Mouse (Mus musculus): ENCODE results near the gene Gm9844.
"Not testable (repeated sequence)": the region's sequence is repeated elsewhere in the genome, so short reads cannot be mapped to it uniquely, and the experiment has no call there.

Gm9844 gene

DNA sequence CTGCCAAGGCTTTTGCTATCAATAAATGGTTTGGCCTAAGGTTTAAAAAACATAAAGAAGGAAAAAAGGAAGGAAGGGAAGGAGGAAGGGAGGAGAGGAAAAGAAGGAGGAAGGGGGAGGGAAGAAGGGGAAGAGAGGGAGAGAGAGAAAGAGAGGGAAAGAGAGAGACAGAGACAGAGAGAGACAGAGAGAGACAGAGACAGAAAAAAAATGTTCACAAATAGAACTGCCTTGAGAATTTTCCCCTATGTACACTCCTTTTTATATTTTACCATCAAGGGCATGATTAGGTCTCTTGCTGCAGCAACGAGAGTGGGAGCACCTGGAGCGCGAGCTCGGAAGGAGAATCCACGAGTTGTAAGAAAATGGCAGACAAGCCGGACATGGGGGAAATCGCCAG lies at the start of gene Gm9844:
Gm9844 (plus strand) TSS at position 301 of the 400 bp plus-strand sequence.
- in situ Hi-C loops (cut with MboI; ENCODE audit: low sequenced_read_pairs), result no loop called here

DNA sequence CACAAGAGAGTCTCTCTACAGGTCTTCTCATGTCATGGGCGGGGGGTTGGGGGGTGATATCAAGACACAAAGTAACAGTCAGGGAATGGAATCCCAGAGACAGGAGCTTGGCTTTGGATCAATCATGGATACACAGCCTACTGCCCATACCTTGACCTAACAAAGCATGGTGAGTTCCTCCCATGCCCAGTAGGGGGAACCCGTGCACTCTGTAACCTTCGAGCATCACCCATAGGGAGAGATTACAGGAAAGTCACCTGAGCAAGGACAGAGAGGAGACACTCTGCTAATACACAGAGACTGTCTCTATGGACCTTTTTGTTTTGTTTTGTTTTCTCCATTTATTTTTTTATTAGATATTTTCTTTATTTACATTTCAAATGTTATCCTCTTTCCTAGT lies 44.5 kb upstream of the Gm9844 start:
- in situ Hi-C loops (cut with MboI; ENCODE audit: low sequenced_read_pairs), result no loop called here

DNA sequence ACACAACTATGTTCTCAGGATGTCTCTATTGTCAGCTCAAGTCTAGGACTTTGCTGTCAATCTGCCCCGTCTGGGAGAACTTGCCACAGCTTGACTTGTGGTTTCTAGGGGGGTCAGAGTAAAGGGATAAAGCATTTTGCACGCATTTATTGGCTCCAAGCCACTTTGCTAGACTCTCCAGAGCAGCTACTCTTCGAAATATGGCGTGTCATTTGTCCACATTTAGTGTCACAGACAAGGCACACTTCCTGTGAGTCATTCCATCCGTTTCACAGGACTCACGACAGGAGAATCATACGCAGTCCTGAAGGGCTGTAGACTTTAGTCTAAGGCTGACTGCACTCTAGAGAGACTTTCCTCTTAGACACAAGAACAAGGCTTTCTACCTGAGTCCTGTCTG lies 37.6 kb upstream of the Gm9844 start:
- in situ Hi-C loops (cut with MboI; ENCODE audit: low sequenced_read_pairs), result no loop called here

DNA sequence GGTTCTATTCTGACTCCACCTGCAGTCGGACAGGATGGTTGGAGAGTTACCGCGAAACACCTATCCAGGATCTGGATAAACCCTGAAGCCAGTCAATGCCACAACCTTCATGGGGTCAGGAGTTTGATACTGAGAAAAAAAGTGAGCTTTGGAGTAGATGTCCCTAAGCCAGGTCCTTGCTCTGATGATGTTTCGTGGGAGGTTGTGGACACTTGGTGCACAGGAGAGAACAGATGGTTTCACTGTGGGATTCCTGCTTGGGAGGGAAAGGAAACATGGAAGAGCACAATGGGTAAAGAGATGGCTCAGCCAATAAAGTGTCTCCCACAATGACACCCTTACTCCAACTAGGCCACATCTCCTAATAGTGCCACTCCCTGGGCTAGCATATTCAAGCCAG lies 34.8 kb upstream of the Gm9844 start:
- in situ Hi-C loops (cut with MboI; ENCODE audit: low sequenced_read_pairs), result no loop called here

DNA sequence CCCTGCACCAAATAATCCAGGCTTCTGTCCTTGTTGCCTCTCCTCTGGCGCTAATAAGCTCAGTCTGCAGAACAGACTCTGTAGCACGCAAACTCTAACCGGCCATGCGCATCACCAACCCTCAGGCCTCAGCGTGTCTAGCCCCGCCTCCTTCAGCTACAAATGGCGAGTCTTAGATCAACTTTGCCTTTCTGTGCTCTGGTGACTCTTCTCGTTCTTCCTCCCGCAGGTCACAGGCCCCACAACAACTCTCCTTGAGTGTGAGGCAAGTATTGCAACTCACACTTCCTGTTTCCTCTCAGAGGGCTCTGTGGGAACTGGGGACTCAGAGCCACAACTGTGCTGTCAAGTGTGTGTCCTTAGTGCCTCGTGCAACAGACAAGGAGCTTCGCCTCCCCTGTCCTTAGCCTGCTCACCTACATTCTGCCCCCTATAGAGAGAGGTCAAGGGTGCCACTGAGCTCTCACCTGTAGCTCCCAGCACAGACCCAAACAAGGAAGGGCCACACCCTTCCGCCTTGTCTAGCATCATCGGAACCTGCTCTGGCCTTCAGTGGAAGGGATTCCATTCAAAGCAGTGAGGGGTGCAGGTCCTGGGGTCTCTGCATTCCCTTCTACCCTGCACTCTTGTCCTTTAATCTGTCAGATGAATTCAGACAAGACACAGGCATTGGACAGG lies 23.1 kb upstream of the Gm9844 start:
- in situ Hi-C loops (cut with MboI; ENCODE audit: low sequenced_read_pairs), result not testable (repeated sequence)

DNA sequence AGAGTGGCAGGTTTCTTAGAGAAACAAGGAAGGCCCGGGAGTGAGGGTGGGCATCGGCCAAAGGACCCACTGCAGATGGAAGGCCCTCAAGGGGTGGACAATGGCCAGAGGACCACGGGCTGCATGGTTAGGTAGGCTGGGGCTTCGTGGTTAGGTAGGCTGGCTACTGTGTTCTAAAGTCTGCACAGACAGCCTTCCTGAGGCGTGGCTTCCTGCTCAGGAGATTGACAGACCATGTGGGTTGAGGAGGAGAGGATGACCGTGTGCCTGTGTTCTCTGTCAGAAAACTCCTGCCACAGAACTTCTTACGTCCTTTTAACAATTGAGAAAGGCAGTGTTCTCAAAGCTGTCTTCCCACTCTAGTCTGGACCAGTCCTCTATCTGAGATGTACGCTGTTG lies 22.6 kb upstream of the Gm9844 start:
- in situ Hi-C loops (cut with MboI; ENCODE audit: low sequenced_read_pairs), result no loop called here

DNA sequence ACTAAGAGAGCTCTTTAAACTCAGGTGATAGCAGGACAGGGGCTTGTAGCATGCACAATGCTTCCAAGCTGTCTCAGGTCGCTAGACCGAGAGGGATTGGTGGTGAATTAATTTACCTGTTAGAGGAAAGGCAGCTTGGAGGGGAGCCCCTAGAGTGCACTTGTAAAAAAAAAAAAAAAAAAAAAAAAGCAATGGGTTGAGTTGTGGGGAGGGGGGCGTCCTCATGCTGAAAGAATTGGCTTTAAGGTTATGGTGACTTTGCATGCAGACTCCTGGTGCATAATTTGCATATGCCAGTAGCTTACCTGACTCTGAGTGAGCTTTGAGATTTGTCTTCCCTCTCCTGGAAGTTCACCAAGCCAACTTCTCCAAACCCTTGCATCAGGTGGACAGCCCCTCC lies 21.7 kb upstream of the Gm9844 start:
- in situ Hi-C loops (cut with MboI; ENCODE audit: low sequenced_read_pairs), result loop anchor here (10.0 kb wide), 1 partner anchor 124 kb away; no protein-coding TSS in a partner anchor

DNA sequence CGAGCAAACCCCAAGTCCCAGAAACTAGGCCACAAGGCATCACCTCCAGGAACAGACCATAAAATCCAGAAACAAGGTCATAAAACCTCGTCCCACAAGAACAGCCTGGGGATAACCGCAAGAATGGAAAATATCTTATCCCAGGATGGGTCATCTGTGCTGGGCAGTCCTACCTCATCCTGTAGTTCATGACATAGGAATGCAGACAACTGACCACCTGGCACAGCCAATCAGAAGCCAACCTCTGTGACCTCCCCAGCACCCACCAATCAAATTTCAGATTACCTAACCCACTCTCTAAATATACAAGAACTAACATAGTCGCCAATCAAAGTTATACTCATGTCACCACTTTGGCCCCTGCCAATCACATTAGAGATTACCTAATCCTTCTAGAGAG lies 21.0 kb upstream of the Gm9844 start:
- in situ Hi-C loops (cut with MboI; ENCODE audit: low sequenced_read_pairs), result loop anchor here (10.0 kb wide), 1 partner anchor 124 kb away; no protein-coding TSS in a partner anchor

DNA sequence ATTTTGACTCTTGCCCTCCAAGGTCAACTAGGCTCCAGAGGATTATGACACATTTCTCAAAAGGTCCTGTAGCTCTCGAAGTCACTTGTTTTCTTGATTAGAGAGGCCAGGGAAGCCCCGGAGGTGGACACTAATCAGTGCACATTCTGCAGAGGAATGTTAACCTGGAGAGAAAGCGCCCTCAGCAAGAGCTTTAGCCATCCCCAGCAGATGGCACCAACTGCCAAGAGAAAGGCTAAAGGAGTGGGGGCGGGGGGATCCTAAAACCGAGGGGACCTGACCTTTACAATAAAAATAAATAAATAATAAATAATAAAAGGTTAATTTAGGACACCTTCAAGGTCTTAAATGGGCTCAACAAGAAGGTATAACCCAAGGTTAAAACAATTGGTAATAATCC lies 17.9 kb upstream of the Gm9844 start:
- in situ Hi-C loops (cut with MboI; ENCODE audit: low sequenced_read_pairs), result loop anchor here (10.0 kb wide), 1 partner anchor 121 kb away; no protein-coding TSS in a partner anchor

DNA sequence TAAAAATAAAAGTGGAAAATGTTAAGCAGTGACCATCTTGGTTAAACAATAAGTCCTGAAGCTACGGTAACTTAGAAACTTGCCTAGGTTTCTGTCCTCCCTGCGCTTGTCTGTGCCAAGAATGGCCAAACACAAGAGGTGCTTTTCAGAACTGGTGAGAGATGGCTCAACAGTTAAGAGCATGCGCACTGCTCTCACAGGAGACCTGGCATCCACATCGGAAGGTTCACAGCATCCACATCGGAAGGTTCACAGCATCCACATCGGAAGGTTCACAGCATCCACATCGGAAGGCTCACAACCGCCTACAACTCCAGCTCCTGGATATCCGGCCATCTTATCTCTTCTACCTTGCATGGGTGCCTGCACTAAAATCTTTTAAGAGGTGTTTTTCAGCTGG lies 16.8 kb upstream of the Gm9844 start:
- in situ Hi-C loops (cut with MboI; ENCODE audit: low sequenced_read_pairs), result loop anchor here (10.0 kb wide), 1 partner anchor 120 kb away; no protein-coding TSS in a partner anchor

DNA sequence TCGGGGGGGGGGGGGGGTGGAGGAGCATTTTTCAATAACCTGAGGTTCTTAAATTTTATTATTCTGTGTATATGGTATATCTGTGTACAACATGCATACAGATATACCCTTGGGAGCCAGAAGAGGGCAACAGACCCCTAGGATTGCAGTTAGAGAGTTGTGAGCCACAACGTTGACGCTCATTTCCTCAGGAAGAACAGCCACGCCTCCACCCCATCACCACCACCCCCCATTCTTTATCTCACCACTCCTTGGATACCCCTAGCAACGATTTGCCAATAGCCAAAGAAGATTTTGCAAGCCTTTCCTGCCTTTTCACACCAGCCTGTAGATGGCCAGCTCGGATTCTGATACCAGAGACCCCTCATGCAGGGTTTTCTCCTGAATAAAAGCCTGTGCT lies 16.3 kb upstream of the Gm9844 start:
- in situ Hi-C loops (cut with MboI; ENCODE audit: low sequenced_read_pairs), result loop anchor here (10.0 kb wide), 1 partner anchor 119 kb away; no protein-coding TSS in a partner anchor

DNA sequence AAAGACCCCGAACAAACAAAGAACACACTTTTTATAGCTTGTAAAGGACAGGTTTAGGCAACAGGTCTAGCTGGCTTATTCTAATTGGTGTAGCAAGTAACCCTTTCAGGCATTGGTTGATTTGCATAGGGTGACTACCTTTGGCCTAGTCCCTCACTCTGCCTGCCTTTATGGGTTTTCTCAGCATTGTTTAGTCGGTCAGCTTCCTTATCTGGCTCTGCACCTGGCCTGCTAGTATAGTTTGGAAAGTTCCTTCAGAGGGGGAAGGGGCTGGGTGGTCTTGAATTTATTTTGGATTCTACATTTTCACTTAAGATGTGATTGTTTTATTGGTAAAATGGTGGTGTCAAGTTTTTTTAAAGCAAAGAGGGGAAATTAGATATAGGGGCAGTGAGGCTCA lies 15.4 kb upstream of the Gm9844 start:
- in situ Hi-C loops (cut with MboI; ENCODE audit: low sequenced_read_pairs), result loop anchor here (10.0 kb wide), 1 partner anchor 118 kb away; no protein-coding TSS in a partner anchor

DNA sequence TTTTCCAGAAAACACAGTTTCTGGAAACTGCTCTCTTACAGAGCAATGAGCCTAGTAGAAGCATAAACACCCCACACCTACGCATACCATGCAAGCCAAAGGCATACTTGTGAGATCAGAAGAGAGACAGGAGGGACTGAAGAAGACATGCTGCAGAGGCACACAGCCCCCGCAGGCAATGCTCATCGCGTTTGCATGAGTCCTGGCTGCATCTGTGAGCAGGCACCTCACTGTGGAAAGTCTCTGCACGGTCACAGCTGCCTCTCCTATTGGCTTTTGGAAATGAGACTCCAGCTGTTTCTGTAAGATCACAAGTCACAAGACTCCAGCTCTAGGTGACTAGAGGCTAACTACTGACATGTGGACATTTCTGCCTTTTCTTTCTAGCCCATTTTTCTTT lies 11.9 kb upstream of the Gm9844 start:
- in situ Hi-C loops (cut with MboI; ENCODE audit: low sequenced_read_pairs), result loop anchor here (5.0 kb wide), 1 partner anchor 52 kb away; the partner anchor contains the start of gene Arhgef1

DNA sequence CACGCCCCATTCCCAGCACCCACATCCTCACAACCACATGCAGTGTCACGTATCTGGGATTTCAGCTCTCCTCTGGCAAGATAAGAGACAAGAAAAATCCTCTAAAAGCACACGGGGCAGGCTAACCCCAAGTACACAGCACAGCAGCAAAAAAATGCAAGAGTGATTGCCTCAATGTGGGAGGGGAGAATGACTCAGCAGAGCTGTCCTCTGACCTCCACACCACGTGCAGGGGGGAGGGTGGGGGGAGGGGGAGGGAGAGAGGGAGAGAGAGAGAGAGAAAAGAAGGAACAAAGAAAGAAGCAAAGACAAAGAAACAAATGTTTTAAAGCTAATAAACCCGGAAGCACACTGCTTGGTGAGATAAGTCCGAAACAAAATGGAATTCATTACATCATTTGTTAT lies 11.1 kb upstream of the Gm9844 start:
- in situ Hi-C loops (cut with MboI; ENCODE audit: low sequenced_read_pairs), result loop anchor here (5.0 kb wide), 1 partner anchor 51 kb away; the partner anchor contains the start of gene Arhgef1

DNA sequence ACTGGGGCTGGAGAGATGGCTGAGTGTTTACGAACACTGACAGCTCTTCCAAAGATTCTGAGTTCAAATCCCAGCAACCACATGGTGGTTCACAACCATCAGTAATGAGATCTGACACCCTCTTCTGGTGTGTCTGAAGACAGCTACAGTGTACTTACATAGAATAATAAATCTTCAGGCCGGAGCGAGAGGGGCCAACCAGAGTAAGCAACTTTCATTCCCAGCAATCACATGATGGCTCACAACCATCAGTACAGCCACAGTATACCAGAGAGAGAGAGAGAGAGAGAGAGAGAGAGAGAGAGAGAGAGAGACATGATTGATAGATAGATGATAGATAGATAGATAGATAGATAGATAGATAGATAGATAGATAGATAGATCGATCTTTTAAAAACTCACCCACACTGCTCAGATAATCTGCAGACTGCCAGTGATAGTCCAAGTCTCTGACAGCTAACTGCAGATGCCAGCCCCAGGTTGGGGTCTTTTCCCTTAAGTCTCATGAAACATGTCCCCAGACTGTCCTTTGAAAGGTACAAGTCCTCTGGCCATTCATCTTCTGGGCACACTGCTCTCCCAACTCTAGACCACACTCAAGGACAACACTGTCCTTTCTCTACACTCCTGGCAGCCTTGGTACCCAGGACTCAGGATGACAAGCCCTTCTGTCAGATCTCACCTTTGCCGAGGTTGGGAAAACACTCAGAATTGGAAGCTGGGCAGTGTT lies 10.3 kb upstream of the Gm9844 start:
- in situ Hi-C loops (cut with MboI; ENCODE audit: low sequenced_read_pairs), result loop anchor here (5.0 kb wide), 1 partner anchor 51 kb away; the partner anchor contains the start of gene Arhgef1

DNA sequence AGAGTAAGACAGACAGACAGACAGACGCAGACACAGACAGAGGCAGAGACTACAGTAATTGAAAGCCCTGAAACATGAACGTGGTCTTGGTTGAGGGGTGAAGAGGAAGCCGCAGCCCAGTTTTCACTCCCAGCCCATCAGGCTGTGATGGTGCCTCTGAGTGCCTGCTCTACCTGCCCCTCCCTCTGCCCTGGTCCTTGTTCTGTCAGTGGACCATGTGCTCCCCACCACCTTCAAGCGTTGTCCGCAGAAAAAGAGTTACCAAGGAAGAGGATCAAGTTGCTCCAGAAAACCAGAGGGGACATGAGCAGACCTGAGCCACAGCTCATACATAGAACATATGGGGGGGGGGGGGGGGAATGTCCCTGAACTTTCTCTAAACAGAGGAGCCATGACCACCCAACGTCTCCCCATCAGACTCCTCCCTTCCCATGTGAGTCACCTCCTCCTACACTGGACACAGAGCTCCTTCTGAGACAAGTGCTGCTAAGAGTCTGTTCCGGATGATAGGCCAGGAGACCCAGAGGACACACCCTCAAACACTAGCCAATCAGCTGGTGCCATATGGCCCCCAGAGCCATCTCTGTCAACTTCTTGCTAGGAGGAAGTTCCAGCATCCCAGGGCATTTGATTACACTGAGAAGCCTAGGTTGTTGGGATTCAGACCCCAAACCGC lies 9.3 kb upstream of the Gm9844 start:
- in situ Hi-C loops (cut with MboI; ENCODE audit: low sequenced_read_pairs), result loop anchor here (5.0 kb wide), 1 partner anchor 50 kb away; the partner anchor contains the start of gene Arhgef1

DNA sequence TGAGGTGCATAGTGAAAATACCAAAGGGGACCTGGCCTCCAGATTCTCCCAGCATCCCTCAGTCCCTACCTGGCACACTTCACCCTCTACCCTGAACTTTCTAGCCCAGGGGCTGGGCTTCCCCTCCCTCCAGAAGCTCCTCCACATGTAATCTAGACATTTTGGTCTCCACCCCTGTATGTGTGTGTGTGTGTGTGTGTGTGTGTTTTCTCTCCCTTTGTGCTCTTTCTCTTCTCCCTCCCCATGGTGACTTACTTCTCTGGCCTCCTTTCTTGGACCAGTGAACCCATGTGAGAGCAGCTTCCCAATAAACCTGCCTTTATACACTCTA lies 8.8 kb upstream of the Gm9844 start:
- in situ Hi-C loops (cut with MboI; ENCODE audit: low sequenced_read_pairs), result loop anchor here (5.0 kb wide), 1 partner anchor 49 kb away; the partner anchor contains the start of gene Arhgef1

DNA sequence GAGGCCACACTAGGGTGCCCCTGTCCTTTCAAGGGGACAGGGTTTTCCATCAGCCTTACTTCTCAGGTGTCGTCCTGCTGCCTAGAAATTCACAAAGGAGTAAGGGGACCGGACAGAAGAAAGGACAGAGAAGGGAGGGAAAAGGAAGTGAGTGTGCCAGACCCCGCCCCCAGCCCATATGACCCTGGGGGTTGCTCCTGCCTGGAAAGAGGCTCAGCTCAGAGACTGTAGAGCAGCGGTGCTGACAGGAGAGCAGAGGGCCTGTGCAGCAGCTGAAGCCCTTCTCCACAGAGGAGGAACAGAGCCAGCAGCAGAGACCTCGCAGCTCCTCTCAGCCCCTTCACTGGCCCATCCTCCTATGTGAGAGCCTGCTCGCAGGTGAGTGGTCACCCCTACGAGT lies 8.3 kb upstream of the Gm9844 start:
- in situ Hi-C loops (cut with MboI; ENCODE audit: low sequenced_read_pairs), result loop anchor here (5.0 kb wide), 1 partner anchor 49 kb away; the partner anchor contains the start of gene Arhgef1

DNA sequence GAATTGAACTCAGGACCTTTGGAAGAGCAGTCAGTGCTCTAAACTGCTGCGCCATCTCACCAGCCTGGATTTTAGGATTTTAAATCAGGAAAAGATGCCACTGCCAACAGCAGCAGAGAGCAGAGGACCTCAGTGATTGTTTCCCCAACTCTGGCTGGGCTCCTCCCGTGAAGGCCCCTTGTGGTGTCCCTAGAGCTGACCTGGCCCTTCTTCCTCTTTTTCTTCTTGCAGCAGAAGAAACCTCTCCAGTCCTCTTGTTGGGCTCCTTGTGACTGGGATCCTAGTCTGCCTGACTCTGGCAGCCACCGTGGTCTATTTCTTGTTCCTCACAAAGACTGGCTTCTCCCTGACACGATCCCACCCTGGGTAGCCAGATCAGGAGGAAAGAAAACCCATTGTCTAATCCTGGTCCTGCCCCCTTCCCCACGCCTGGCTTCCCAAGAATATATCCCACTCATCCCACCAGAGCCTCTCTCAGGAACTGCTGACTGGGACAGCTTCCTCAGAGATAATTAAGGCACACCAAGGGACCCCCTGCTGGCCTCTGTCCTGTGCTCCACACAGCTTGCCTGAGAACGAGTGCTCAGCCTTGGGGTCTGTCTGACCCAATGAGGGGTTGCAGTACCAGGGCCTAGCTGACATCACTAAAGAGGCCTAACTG lies 5.4 kb upstream of the Gm9844 start:
- in situ Hi-C loops (cut with MboI; ENCODE audit: low sequenced_read_pairs), result no loop called here

DNA sequence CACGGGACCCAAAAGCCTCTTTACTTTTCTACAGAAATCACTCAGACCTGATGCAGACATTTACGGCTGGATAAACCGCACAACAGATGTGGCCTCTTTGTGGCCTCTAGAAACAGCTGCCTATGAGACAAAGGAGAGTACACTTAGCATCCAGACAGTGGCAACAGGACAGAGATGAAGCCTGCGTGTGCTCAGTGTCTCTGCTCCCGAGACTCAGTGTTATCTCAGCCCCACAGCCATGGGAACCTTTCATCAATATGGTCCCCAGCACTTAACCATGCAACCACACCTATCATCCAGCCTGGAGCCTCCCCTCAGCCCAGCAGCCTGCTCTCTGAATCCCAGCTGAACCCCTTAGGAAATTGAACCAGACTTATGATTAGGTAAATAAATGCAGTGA lies 2.8 kb upstream of the Gm9844 start:
- in situ Hi-C loops (cut with MboI; ENCODE audit: low sequenced_read_pairs), result no loop called here

DNA sequence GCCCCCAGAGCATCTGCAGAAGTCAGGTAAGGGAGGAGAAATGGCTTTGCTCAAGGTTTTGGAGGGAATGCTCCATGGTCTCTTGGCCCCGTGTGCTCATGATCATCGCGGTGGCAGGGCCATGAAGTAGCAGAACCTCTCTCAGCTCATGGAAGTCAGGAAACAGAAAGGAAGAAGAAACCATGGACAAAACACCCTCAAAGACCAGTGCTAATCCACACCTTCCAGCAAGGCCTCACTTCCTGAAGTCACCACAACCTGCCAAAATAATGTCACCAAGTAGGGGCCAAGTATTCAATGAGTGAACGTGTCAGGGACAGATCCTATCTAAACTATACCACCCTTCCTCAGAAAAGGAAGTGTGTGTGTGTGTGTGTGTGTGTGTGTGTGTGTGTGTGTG lies 840 bp downstream of the Gm9844 start:
- in situ Hi-C loops (cut with MboI; ENCODE audit: low sequenced_read_pairs), result no loop called here
